In genomic region chr10:82860929-82861315, GRCm38 (mm10) we compare ENCODE assay signal across 8 mouse cellular contexts. TPM values are rescaled to one million over a fixed set of nuclear protein-coding genes. Genes with fewer than 3 reads are reported as not detected.
DNase-seq lines count a peak whose midpoint lies in the region; ATAC-seq and TF ChIP-seq lines count a peak whose summit lies in the region.

No protein-coding gene starts in this region.

- 9% methylated on average over 8 of the region's 8 CpGs for WGBS in heart, embryonic 14.5 days
- WGBS in hindbrain, embryonic 10.5 days: 7% methylated on average over 8 of the region's 8 CpGs
- 6% methylated on average over 8 of the region's 8 CpGs for WGBS in midbrain, embryonic 13.5 days

- H3K4me1 ChIP-seq in heart, embryonic 14.5 days (ENCODE audit: control insufficient read depth in 2 of 2, insufficient read depth in 2 of 2, low read length in 2 of 2): peaks cover 12 to 29% of the 10 kb centered on the region in 2 experiments
- peaks cover 6 to 39% of the 10 kb centered on the region in 2 experiments for H3K4me1 ChIP-seq in MEL (ENCODE audit: control insufficient read depth in 1 of 2, insufficient read depth in 2 of 2, low read length in 2 of 2)
- H3K4me1 ChIP-seq in hindbrain, embryonic 10.5 days (replicated peaks): peaks cover 45% of the 10 kb centered on the region
- peaks cover 42% of the 10 kb centered on the region for H3K4me1 ChIP-seq in midbrain, embryonic 13.5 days (replicated peaks)

- intact Hi-C loops in heart, postnatal 25 days (cut with DNase I): no loop called here

- H3K27ac ChIP-seq in heart, embryonic 14.5 days (replicated peaks in 1 of 2; ENCODE audit: control insufficient read depth in 1 of 2, insufficient read depth in 1 of 2, low read depth in 2 of 2, low read length in 2 of 2): peak overlapping the region; percentile 86 to 96
- peak overlapping the region; percentile 77 for H3K27ac ChIP-seq in MEL (ENCODE audit: control insufficient read depth, low read depth, low read length)
- H3K27ac ChIP-seq in hindbrain, embryonic 10.5 days: peak overlapping the region; percentile 98
- peak overlapping the region; percentile 95 for H3K27ac ChIP-seq in midbrain, embryonic 13.5 days

- no peak for ATAC-seq in heart, embryonic 14.5 days (ENCODE audit: insufficient number of reproducible peaks, insufficient read depth, low FRiP score, low read depth)
- ATAC-seq in midbrain, embryonic 13.5 days: no peak

- TF ChIP-seq POLR2A in MEL (IDR thresholded peaks at IDR 0.05; ENCODE audit: control insufficient read depth in 1 of 2, insufficient read depth in 1 of 2, low read depth in 1 of 2, low read length in 2 of 2, poor library complexity in 1 of 2): no peak

- TF ChIP-seq EP300 in MEL (IDR thresholded peaks at IDR 0.05; ENCODE audit: low read depth in 1 of 2, low read length in 2 of 2): no peak

- H3K4me3 ChIP-seq in heart, embryonic 14.5 days (ENCODE audit: control insufficient read depth in 1 of 2, insufficient read depth in 1 of 2, low read depth in 1 of 2, low read length in 2 of 2): peak overlapping the region; percentile 64 to 79
- peak overlapping the region; percentile 94 to 99 for H3K4me3 ChIP-seq in MEL (ENCODE audit: control insufficient read depth in 1 of 2, insufficient read depth in 1 of 2, low read depth in 2 of 2, low read length in 2 of 2)
- H3K4me3 ChIP-seq in hindbrain, embryonic 10.5 days: peak overlapping the region; percentile 87
- H3K4me3 ChIP-seq in midbrain, embryonic 13.5 days (replicated peaks): peak overlapping the region; percentile 80

- DNase-seq in heart, postnatal 25 days (ENCODE audit: low spot score): no peak
- DNase-seq in MEL (ENCODE audit: low read depth, low spot score): no peak
- DNase-seq in hindbrain, embryonic 10.5 days (ENCODE audit: low spot score): no peak
- no peak for DNase-seq in ovary, adult 18-20 months (ENCODE audit: low spot score)
- DNase-seq in embryo, embryonic 11 days: no peak
- no peak for DNase-seq in right cerebral cortex, postnatal 14 days

- TF ChIP-seq CTCF in MEL (IDR thresholded peaks at IDR 0.05 in 2 of 3, conservative IDR thresholded peaks at IDR 0.05 in 1 of 3; ENCODE audit: control insufficient read depth in 1 of 3, insufficient read depth in 1 of 3, low read depth in 2 of 3, low read length in 3 of 3, poor library complexity in 1 of 3, severe bottlenecking in 1 of 3): no peak

- H3K36me3 ChIP-seq in heart, embryonic 14.5 days (ENCODE audit: control insufficient read depth, insufficient read depth, low read length): peaks cover 19% of the 10 kb centered on the region
- peaks cover 8 to 39% of the 10 kb centered on the region in 2 experiments for H3K36me3 ChIP-seq in MEL (ENCODE audit: control insufficient read depth in 1 of 2, insufficient read depth in 2 of 2, low read length in 2 of 2)
- peaks cover 36% of the 10 kb centered on the region for H3K36me3 ChIP-seq in hindbrain, embryonic 10.5 days
- peaks cover 12% of the 10 kb centered on the region for H3K36me3 ChIP-seq in midbrain, embryonic 13.5 days

- no peak for TF ChIP-seq RAD21 in MEL (IDR thresholded peaks at IDR 0.05; ENCODE audit: low read depth, low read length)

- no peaks in the 10 kb centered on the region for H3K27me3 ChIP-seq in heart, embryonic 14.5 days (ENCODE audit: control insufficient read depth, insufficient read depth, low read length)
- H3K27me3 ChIP-seq in MEL (ENCODE audit: control insufficient read depth in 1 of 2, insufficient read depth in 2 of 2, low read length in 2 of 2): no peaks in the 10 kb centered on the region
- H3K27me3 ChIP-seq in hindbrain, embryonic 10.5 days (ENCODE audit: insufficient read depth, poor library complexity, severe bottlenecking): no peaks in the 10 kb centered on the region
- H3K27me3 ChIP-seq in midbrain, embryonic 13.5 days: no peaks in the 10 kb centered on the region

- no peaks in the 10 kb centered on the region for H3K9me3 ChIP-seq in heart, embryonic 14.5 days (ENCODE audit: control insufficient read depth, low read length)
- H3K9me3 ChIP-seq in MEL (replicated peaks; ENCODE audit: insufficient read depth, low read length): no peaks in the 10 kb centered on the region
- H3K9me3 ChIP-seq in hindbrain, embryonic 10.5 days: no peaks in the 10 kb centered on the region
- H3K9me3 ChIP-seq in midbrain, embryonic 13.5 days: no peaks in the 10 kb centered on the region

- H3K4me2 ChIP-seq in heart, embryonic 14.5 days (ENCODE audit: low read length): peak overlapping the region; percentile 86
- H3K4me2 ChIP-seq in midbrain, embryonic 13.5 days (replicated peaks): peak overlapping the region; percentile 81

- peak overlapping the region; percentile 87 for H3K9ac ChIP-seq in heart, embryonic 14.5 days (ENCODE audit: low read length)
- H3K9ac ChIP-seq in MEL (ENCODE audit: control insufficient read depth, low read depth, low read length, poor library complexity, severe bottlenecking): peak overlapping the region; percentile 83
- H3K9ac ChIP-seq in midbrain, embryonic 13.5 days (replicated peaks): peak overlapping the region; percentile 88

- H3K79me2 ChIP-seq in MEL (ENCODE audit: control insufficient read depth, insufficient read depth, low read length, poor library complexity): peaks cover 54% of the 10 kb centered on the region

TF ChIP-seq in MEL, 35 proteins besides CTCF, POLR2A, EP300 and RAD21:
- TF ChIP-seq MAX (IDR thresholded peaks at IDR 0.05; ENCODE audit: low read length) (no peak), CHD1 (IDR thresholded peaks at IDR 0.05; ENCODE audit: low read depth, low read length) (no peak), TCF12 (IDR thresholded peaks at IDR 0.05; ENCODE audit: low read depth, low read length) (no peak), E2F4 (IDR thresholded peaks at IDR 0.05; ENCODE audit: borderline replicate concordance, low read depth, low read length) (no peak), MYB (IDR thresholded peaks at IDR 0.05; ENCODE audit: low read depth, low read length) (no peak), MXI1 (IDR thresholded peaks at IDR 0.05; ENCODE audit: low read depth, low read length) (no peak), NRF1 (IDR thresholded peaks at IDR 0.05; ENCODE audit: insufficient read depth, low read depth, low read length, poor library complexity, severe bottlenecking) (no peak), GATA1 (IDR thresholded peaks at IDR 0.05; ENCODE audit: low read depth, low read length) (no peak), ZKSCAN1 (IDR thresholded peaks at IDR 0.05; ENCODE audit: low read depth, low read length) (no peak), SMC3 (IDR thresholded peaks at IDR 0.05; ENCODE audit: low read depth, low read length) (no peak), POLR2AphosphoS5 (IDR thresholded peaks at IDR 0.05; ENCODE audit: borderline replicate concordance, low read depth, low read length) (no peak), USF2 (IDR thresholded peaks at IDR 0.05; ENCODE audit: borderline replicate concordance in 1 of 2, insufficient read depth in 1 of 2, low read depth in 1 of 2, low read length in 2 of 2) (no peak), HCFC1 (IDR thresholded peaks at IDR 0.05; ENCODE audit: low read depth, low read length) (no peak), UBTF (IDR thresholded peaks at IDR 0.05; ENCODE audit: borderline replicate concordance, insufficient read depth, low read depth, low read length) (no peak), MAZ (IDR thresholded peaks at IDR 0.05; ENCODE audit: low read depth, low read length) (no peak), BHLHE40 (IDR thresholded peaks at IDR 0.05; ENCODE audit: borderline replicate concordance, low read depth, low read length) (no peak), NELFE (IDR thresholded peaks at IDR 0.05; ENCODE audit: low read depth, low read length) (no peak), POLR2AphosphoS2 (IDR thresholded peaks at IDR 0.05; ENCODE audit: low read length) (no peak)
TF ChIP-seq in MEL: peak in this region for 0.

RNA-seq across cellular contexts. Expression of gene Eid3, which starts 5.5 kb away (rescaled TPM):
- polyA plus RNA-seq in heart, embryonic 14.5 days (2014; fragmentation: Nextera tagmentation; extraction: Ambion mirVana): 0.20 and 0.35 TPM in 2 replicates
- 1 to 10 TPM in 1 of 2 experiments, under 1 TPM in 1; 0.57 to 1.3 TPM for total RNA-seq in heart, postnatal 25 days (2021)
- 1.2 and 1.3 TPM in 2 replicates for total RNA-seq in MEL (2012; rRNA removed)
- polyA plus RNA-seq in MEL (2012; ENCODE audit: insufficient read depth in 1 of 2, insufficient read length in 2 of 2, low read depth in 1 of 2, low replicate concordance in 2 of 2, missing spikeins in 1 of 2): 1 to 10 TPM in 1 of 2 experiments, not detected in 1; 1.2 TPM
- 0.20 and 0.68 TPM in 2 replicates for polyA plus RNA-seq in hindbrain, embryonic 10.5 days (2016; fragmentation: Nextera tagmentation; extraction: Ambion mirVana)
- 0.47 and 0.55 TPM in 2 replicates for polyA plus RNA-seq in midbrain, embryonic 13.5 days (2015; fragmentation: Nextera tagmentation; extraction: Ambion mirVana)

RNA-seq across cellular contexts. Expression of gene Txnrd1, which starts 27.2 kb away (rescaled TPM):
- 71.3 and 74.3 TPM in 2 replicates for polyA plus RNA-seq in heart, embryonic 14.5 days (2014; fragmentation: Nextera tagmentation; extraction: Ambion mirVana)
- total RNA-seq in heart, postnatal 25 days (2021): 10 to 100 TPM; 44.1 to 50.2 TPM
- total RNA-seq in MEL (2012; rRNA removed): 91.6 and 102 TPM in 2 replicates
- 100 to 1,000 TPM in 1 of 2 experiments, not detected in 1; 127 TPM for polyA plus RNA-seq in MEL (2012; ENCODE audit: insufficient read depth in 1 of 2, insufficient read length in 2 of 2, low read depth in 1 of 2, low replicate concordance in 2 of 2, missing spikeins in 1 of 2)
- 164 and 172 TPM in 2 replicates for polyA plus RNA-seq in hindbrain, embryonic 10.5 days (2016; fragmentation: Nextera tagmentation; extraction: Ambion mirVana)
- polyA plus RNA-seq in midbrain, embryonic 13.5 days (2015; fragmentation: Nextera tagmentation; extraction: Ambion mirVana): 133 and 141 TPM in 2 replicates
